Mouse (Mus musculus) CH12.LX (cell line): Measurements from ENCODE around the gene Amd1.

Experiments
- CHD1 ChIP-seq: IDR thresholded peaks from 2 replicates; pipeline ENCODE4 v1.6.1; 2012; ENCODE audit warnings: low read depth, low read length, improper control_type of control experiment, inconsistent platforms
- CTCF ChIP-seq, 2 experiments: IDR thresholded peaks in 1 of 2; conservative IDR thresholded peaks in 1 of 2; 2 replicates each; pipeline ENCODE4 v1.5.1; 2011 to 2012; ENCODE audit warnings: low read depth in 2 of 2, low read length in 2 of 2, improper control_type of control experiment in 1 of 2, inconsistent platforms in 1 of 2, mild to moderate bottlenecking in 1 of 2, moderate library complexity in 1 of 2
- ELF1 ChIP-seq: IDR thresholded peaks from 2 replicates; pipeline ENCODE4 v1.6.1; 2014; ENCODE audit warnings: low read depth, mild to moderate bottlenecking, inconsistent platforms, low read length, improper control_type of control experiment
- ETS1 ChIP-seq: conservative IDR thresholded peaks from 2 replicates; pipeline ENCODE4 v1.6.1; 2012; ENCODE audit warnings: low read depth, mild to moderate bottlenecking, inconsistent platforms, low read length, improper control_type of control experiment, moderate library complexity
- JUN ChIP-seq: IDR thresholded peaks from 2 replicates; pipeline ENCODE4 v1.6.1; 2011; ENCODE audit warnings: low read depth, mild to moderate bottlenecking, low read length, improper control_type of control experiment, moderate library complexity; ENCODE audit not compliant: insufficient read depth
- KAT2A ChIP-seq: IDR thresholded peaks from 2 replicates; pipeline ENCODE4 v1.6.1; 2012; ENCODE audit warnings: low read length, improper control_type of control experiment, inconsistent platforms; ENCODE audit not compliant: insufficient replicate concordance
- MEF2A ChIP-seq: IDR thresholded peaks from 2 replicates; pipeline ENCODE4 v1.6.1; 2014; ENCODE audit warnings: low read depth, mild to moderate bottlenecking, inconsistent platforms, low read length, improper control_type of control experiment, borderline replicate concordance
- POLR2A ChIP-seq: IDR thresholded peaks from 2 replicates; pipeline ENCODE4 v1.6.1; 2011; ENCODE audit warnings: low read depth, mild to moderate bottlenecking, improper control_type of control experiment, low read length
- ZKSCAN1 ChIP-seq: IDR thresholded peaks from 2 replicates; pipeline ENCODE4 v1.6.1; 2012; ENCODE audit warnings: low read depth, inconsistent platforms, low read length, improper control_type of control experiment, borderline replicate concordance

GRCm38 (mm10) chr10:40342036-40342435 is 40.0 kb upstream of the Amd1 start:
- TF ChIP-seq ELF1, result no peak
- TF ChIP-seq ETS1, result no peak
- no peak for TF ChIP-seq KAT2A
- TF ChIP-seq CTCF (conservative IDR thresholded peaks at IDR 0.05 in 1 of 2, IDR thresholded peaks at IDR 0.05 in 1 of 2; ENCODE audit: low read depth in 2 of 2, low read length in 2 of 2), result no peak
- TF ChIP-seq ZKSCAN1, result no peak
- no peak for TF ChIP-seq POLR2A
- no peak for TF ChIP-seq JUN
- TF ChIP-seq CHD1, result no peak
- no peak for TF ChIP-seq MEF2A
